Mouse (Mus musculus): ENCODE measurements around the gene Gm14214. TPM values are rescaled to one million over a fixed set of nuclear protein-coding genes. Genes with fewer than 3 reads are reported as not detected.

Gm14214 gene
- polyA plus RNA-seq, 1 experiment, result not detected

DNA sequence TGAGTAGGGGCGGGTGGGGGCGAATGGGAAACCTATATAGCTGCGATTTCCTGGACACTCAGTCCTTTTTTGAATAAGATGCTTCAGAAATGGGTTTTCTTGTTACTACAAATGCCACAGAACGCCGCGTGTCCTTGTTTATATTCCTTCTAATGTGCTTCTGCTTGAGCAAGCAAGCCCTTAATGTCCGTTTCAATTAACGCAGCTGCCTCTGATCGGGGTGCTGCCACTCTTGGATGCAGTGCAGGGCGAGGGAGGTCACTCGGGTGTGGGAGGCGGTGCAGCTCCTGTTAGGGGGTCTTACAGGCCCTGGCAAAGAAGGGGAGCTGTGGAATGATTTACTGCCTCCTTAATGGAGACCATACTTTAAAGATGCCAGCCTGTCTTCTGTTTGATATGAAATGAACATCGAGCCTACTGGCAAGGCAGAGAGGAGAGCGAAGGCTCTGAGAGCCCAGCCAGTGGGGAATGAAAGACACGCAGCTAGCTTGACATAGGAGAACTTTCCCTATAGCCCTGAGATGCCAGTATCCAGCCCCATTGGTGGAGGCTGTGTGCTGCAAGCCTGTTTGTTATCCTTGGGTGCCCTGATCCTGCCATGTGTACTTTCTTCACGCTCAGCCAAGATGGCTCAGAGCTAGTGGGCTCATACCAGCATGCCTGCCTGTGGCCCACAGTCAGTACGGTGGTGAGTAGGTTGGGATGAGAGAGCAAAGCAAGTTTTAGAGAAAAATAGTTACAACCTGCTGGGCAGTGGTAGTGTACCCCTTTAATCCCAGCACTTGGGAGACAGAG lies 13.2 kb upstream of the Gm14214 start:
- H3K27ac ChIP-seq (ENCODE audit: insufficient read depth, low read depth, low read length), result no peak overlapping the region
- no peak overlapping the region for H3K4me3 ChIP-seq (ENCODE audit: insufficient read depth, low read depth, low read length)
- H3K4me1 ChIP-seq (ENCODE audit: control insufficient read depth, insufficient read depth, low read length), result peaks cover 4% of the 10 kb centered on the region
- WGBS, result 65% methylated on average over 17 of the region's 17 CpGs
- no peak for TF ChIP-seq CTCF (IDR thresholded peaks at IDR 0.05; ENCODE audit: insufficient read depth, low read depth, low read length)
- TF ChIP-seq POLR2A (IDR thresholded peaks at IDR 0.05; ENCODE audit: insufficient read depth, low read depth, low read length), result no peak

DNA sequence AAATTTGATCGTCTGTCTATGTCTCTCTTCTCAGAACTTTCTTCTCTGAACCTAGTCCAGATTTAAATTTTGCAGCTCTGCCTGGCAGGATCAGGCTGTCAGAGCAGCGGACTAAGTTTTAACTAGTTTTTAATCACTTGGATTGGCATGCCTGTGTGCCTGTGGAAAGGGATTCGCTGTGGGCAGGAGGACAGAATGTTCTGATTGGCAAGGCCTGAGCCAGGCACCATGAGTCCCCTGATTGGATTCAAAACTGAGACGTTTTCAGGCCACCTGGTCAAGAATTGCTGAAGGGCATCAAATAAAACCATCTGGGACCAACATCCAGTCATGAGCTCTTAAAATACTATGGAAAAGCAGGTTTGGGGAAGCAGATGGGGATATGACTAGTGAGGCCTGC lies 12.5 kb upstream of the Gm14214 start:
- Histone ChIP-seq H3K4me1 (ENCODE audit: control insufficient read depth, insufficient read depth, low read length) (peaks cover 4% of the 10 kb centered on the region), H3K4me3 (ENCODE audit: insufficient read depth, low read depth, low read length) (no peak overlapping the region), H3K27ac (ENCODE audit: insufficient read depth, low read depth, low read length) (no peak overlapping the region)
- TF ChIP-seq CTCF (IDR thresholded peaks at IDR 0.05; ENCODE audit: insufficient read depth, low read depth, low read length) (no peak), POLR2A (IDR thresholded peaks at IDR 0.05; ENCODE audit: insufficient read depth, low read depth, low read length) (no peak)
- 73% methylated on average over 4 of the region's 4 CpGs for WGBS

DNA sequence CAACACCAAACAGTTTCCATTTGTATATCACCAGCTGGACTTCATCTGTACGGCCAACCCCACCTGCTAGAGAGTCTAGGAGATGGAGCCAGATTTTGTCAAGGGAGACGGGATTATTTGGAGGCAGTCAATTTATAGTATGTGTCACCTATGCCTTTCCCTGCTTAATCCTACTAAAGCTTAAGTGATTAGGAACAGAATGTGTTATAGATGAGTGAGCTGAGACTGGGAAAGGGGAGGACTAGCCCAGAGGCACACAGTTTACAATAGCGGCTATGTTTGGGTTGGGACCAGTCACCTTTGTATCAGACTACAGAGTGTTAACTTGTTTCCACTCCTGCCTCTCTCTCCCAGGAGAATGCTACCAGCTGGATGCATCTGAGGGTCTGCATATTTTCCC lies 9.8 kb upstream of the Gm14214 start:
- H3K4me1 ChIP-seq (ENCODE audit: control insufficient read depth, insufficient read depth, low read length), result no peaks in the 10 kb centered on the region
- H3K27ac ChIP-seq (ENCODE audit: insufficient read depth, low read depth, low read length), result no peak overlapping the region
- no peak overlapping the region for H3K4me3 ChIP-seq (ENCODE audit: insufficient read depth, low read depth, low read length)
- 74% methylated on average over 3 of the region's 3 CpGs for WGBS
- no peak for TF ChIP-seq CTCF (IDR thresholded peaks at IDR 0.05; ENCODE audit: insufficient read depth, low read depth, low read length)
- TF ChIP-seq POLR2A (IDR thresholded peaks at IDR 0.05; ENCODE audit: insufficient read depth, low read depth, low read length), result no peak

DNA sequence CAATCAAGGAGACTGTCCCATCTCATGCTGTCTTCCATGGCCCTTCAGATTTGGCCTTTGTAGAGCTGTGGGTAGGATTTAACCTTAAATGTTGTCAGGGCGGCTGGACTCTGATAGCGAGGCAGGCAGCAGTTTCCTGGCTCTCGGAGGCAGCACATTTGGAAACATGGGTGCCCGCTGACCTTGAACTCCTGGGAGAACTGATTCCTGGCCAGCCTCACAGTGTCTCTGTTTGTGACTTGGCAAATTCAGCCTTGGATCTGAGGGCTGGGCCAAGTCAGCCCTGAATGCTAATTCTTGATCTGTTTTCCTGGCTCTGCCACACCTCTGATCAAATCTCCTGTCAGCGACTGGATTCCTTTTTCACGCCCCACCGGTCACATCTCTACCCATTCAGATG lies 6.7 kb upstream of the Gm14214 start:
- 76% methylated on average over 7 of the region's 7 CpGs for WGBS
- Histone ChIP-seq H3K27ac (ENCODE audit: insufficient read depth, low read depth, low read length) (no peak overlapping the region), H3K4me1 (ENCODE audit: control insufficient read depth, insufficient read depth, low read length) (peaks cover under 1% of the 10 kb centered on the region; the same call in 1 of the 2 replicates), H3K4me3 (ENCODE audit: insufficient read depth, low read depth, low read length) (no peak overlapping the region)
- no peak for TF ChIP-seq CTCF (IDR thresholded peaks at IDR 0.05; ENCODE audit: insufficient read depth, low read depth, low read length)
- TF ChIP-seq POLR2A (IDR thresholded peaks at IDR 0.05; ENCODE audit: insufficient read depth, low read depth, low read length), result no peak

DNA sequence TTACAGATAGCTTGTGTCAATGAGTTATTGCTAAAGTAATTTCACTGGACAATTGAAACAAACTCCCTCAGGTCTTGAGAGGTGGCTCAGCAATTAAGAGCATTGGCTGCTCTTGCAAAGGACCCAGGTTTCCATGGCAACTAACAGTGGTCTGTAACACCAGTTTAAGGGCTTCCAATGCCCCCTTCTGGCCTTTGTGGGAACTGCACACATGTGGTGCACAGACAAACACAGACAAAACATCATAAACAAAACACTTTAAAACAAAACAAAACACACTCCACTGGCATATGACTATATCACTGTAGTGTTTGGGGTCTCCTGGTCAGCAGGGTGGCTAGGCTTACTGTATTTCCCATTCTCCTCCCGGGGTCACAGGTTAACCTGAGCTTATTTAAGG lies 4.2 kb upstream of the Gm14214 start:
- 89% methylated on average over 1 of the region's 1 CpGs for WGBS
- Histone ChIP-seq H3K4me1 (ENCODE audit: control insufficient read depth, insufficient read depth, low read length) (peaks cover 2% of the 10 kb centered on the region; the same call in 1 of the 2 replicates), H3K27ac (ENCODE audit: insufficient read depth, low read depth, low read length) (no peak overlapping the region), H3K4me3 (ENCODE audit: insufficient read depth, low read depth, low read length) (no peak overlapping the region)
- no peak for TF ChIP-seq CTCF (IDR thresholded peaks at IDR 0.05; ENCODE audit: insufficient read depth, low read depth, low read length)
- TF ChIP-seq POLR2A (IDR thresholded peaks at IDR 0.05; ENCODE audit: insufficient read depth, low read depth, low read length), result no peak

DNA sequence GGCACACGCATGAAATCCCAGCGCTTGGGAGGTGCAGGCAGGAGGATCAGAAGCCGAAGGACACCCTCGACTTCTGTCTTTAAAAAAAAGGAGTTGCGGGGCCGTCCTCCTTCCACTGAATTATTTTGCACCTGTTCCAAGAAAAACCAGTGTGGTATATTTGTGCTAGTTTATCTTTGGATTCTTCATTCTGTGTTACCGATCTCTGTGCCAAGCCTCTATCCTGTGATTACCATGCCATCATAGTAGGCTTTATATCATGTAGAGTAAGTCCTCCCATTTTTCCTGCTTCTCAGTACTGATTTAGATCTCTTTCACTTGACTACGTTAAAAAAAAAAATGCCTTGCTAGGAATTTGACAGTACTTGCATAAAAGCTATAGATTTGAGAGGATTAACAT lies 1.8 kb upstream of the Gm14214 start:
- 51% methylated on average over 8 of the region's 8 CpGs for WGBS
- TF ChIP-seq POLR2A (IDR thresholded peaks at IDR 0.05; ENCODE audit: insufficient read depth, low read depth, low read length) (no peak), CTCF (IDR thresholded peaks at IDR 0.05; ENCODE audit: insufficient read depth, low read depth, low read length) (no peak)

DNA sequence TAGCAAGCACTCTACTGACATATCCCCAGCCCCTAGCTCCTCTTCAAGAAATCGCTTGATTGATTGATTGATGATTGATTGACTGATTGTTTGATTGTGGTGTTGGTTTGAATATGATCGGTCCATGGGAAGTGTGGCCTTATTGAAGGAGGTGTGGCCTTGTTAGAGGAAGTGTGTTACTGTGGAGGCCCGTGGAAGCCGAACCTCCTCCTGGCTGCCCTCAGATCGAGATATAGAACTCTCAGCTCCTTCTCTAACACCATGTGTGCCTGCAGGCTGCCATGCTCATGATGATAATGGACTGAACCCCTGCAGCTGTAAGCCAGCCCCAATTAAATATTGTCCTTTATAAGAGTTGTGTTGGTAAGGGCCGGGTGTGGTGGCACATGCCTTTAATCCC lies 2.8 kb downstream of the Gm14214 start:
- no peak overlapping the region for H3K4me3 ChIP-seq (ENCODE audit: insufficient read depth, low read depth, low read length)
- 93% methylated on average over 6 of the region's 6 CpGs for WGBS
- peaks cover 5% of the 10 kb centered on the region; the same call in 1 of the 2 replicates for H3K4me1 ChIP-seq (ENCODE audit: control insufficient read depth, insufficient read depth, low read length)
- H3K27ac ChIP-seq (ENCODE audit: insufficient read depth, low read depth, low read length), result no peak overlapping the region
- TF ChIP-seq CTCF (IDR thresholded peaks at IDR 0.05; ENCODE audit: insufficient read depth, low read depth, low read length) (no peak), POLR2A (IDR thresholded peaks at IDR 0.05; ENCODE audit: insufficient read depth, low read depth, low read length) (no peak)

More for the DNA sequence above, 1.8 kb upstream of the Gm14214 start:
- H3K27ac ChIP-seq (ENCODE audit: insufficient read depth, low read depth, low read length), result no peak overlapping the region
- H3K4me3 ChIP-seq (ENCODE audit: insufficient read depth, low read depth, low read length), result no peak overlapping the region
- H3K4me1 ChIP-seq (ENCODE audit: control insufficient read depth, insufficient read depth, low read length), result peaks cover 5% of the 10 kb centered on the region; the same call in 1 of the 2 replicates

DNA sequence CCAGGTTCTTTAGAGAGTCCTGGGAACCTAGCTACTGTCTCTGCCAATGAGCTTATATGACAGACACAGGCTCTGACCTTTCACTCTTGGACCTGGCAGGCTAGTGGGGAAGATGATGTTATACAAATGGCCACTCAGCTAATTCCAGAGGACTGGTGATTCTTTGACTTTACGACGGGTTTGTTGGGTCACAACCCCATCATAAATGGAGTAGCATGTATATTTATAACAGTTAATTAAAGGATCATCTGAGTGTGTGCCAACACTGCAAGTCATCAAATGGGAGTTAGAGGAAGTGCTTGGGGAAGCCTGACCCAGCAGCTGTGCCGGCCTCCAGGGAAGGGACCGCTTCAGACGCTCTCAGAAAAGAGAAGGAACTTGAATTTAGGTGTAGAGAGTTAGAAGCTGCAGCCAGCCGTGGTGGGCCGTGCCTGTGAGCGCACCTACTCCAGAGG lies 4.2 kb downstream of the Gm14214 start:
- TF ChIP-seq CTCF (IDR thresholded peaks at IDR 0.05; ENCODE audit: insufficient read depth, low read depth, low read length) (no peak), POLR2A (IDR thresholded peaks at IDR 0.05; ENCODE audit: insufficient read depth, low read depth, low read length) (no peak)
- Histone ChIP-seq H3K27ac (ENCODE audit: insufficient read depth, low read depth, low read length) (no peak overlapping the region), H3K4me3 (ENCODE audit: insufficient read depth, low read depth, low read length) (no peak overlapping the region), H3K4me1 (ENCODE audit: control insufficient read depth, insufficient read depth, low read length) (0 out of 2 replicates have a peak, but pooled peaks cover 3% of the 10 kb centered on the region)
- WGBS, result 79% methylated on average over 8 of the region's 8 CpGs

DNA sequence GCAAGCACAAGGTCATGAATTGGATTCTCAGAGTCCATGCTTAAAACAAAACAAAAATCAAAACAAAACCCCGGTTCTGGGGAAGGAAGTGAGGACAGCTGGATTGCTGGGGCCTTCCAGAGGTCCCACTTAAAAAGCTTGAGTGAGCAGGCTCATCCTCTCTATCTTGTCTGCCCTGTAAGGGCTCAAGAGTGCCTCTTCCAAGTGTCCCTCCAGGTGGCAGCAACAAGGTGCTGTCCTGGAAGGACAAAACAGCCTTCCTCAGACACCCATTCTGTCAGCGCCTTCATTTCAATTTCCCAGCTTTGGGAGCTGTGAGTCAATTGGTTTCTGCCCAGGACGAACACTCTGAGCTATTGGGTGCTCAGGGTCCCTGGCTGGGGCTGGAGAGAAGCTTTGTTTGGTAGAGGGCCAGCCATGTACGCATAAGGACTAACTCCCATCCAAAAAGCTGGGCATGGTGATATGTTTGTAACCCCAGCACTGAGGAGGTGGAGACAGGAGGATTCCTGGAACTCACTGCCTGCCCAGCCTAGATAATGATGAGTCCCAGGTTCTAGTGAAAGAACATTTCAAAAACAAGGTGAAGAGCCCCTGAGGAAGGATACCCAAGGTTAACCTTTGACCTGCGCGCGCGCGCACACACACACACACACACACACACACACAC lies 4.9 kb downstream of the Gm14214 start:
- no peak overlapping the region for H3K4me3 ChIP-seq (ENCODE audit: insufficient read depth, low read depth, low read length)
- H3K4me1 ChIP-seq (ENCODE audit: control insufficient read depth, insufficient read depth, low read length), result 0 out of 2 replicates have a peak, but pooled peaks cover 3% of the 10 kb centered on the region
- WGBS, result 94% methylated on average over 9 of the region's 9 CpGs
- no peak for TF ChIP-seq POLR2A (IDR thresholded peaks at IDR 0.05; ENCODE audit: insufficient read depth, low read depth, low read length)
- no peak for TF ChIP-seq CTCF (IDR thresholded peaks at IDR 0.05; ENCODE audit: insufficient read depth, low read depth, low read length)
- no peak overlapping the region for H3K27ac ChIP-seq (ENCODE audit: insufficient read depth, low read depth, low read length)
